Mouse (Mus musculus) liver, adult 2 months (tissue): ENCODE data around the gene Slc43a3. TPM values are rescaled to one million over a fixed set of nuclear protein-coding genes. Genes with fewer than 3 reads are reported as not detected.

Experiments used
- DNase-seq: peaks from one replicate; pipeline ENCODE4 v3.0.0-alpha.2; 2011; ENCODE audit warnings: low read depth, low spot score; ENCODE audit errors: extremely low read depth
- H3K27ac ChIP-seq: fragments of 200-500 bp; replicated peaks from 2 replicates; pipeline ENCODE4 v1.5.1; 2012; ENCODE audit warnings: low read depth, mild to moderate bottlenecking, control low read depth, inconsistent platforms, low read length; ENCODE audit not compliant: insufficient read depth
- H3K27me3 ChIP-seq: fragments of 200-500 bp; 2 replicates; pipeline ENCODE4 v1.6.1; 2012; ENCODE audit warnings: mild to moderate bottlenecking, moderate library complexity, low read length, inconsistent platforms; ENCODE audit not compliant: control insufficient read depth, insufficient read depth
- H3K36me3 ChIP-seq: fragments of 200-500 bp; 2 replicates; pipeline ENCODE4 v1.6.1; 2012; ENCODE audit warnings: low read length, inconsistent platforms; ENCODE audit not compliant: control insufficient read depth, insufficient read depth
- H3K4me1 ChIP-seq: fragments of 200-500 bp; 2 replicates; pipeline ENCODE4 v1.6.1; 2011; ENCODE audit warnings: low read length; ENCODE audit not compliant: control insufficient read depth, insufficient read depth
- H3K4me3 ChIP-seq: fragments of 200-500 bp; 2 replicates; pipeline ENCODE4 v1.5.1; 2011; ENCODE audit warnings: low read depth, mild to moderate bottlenecking, control low read depth, low read length, moderate library complexity; ENCODE audit not compliant: insufficient read depth
- H3K79me2 ChIP-seq: fragments of 200-500 bp; 2 replicates; pipeline ENCODE4 v1.6.1; 2012; ENCODE audit warnings: inconsistent platforms, mild to moderate bottlenecking, low read length, moderate library complexity; ENCODE audit not compliant: control insufficient read depth, insufficient read depth
- H3K9ac ChIP-seq: fragments of 200-500 bp; 2 replicates; pipeline ENCODE4 v1.6.1; 2012; ENCODE audit warnings: low read depth, mild to moderate bottlenecking, control low read depth, inconsistent platforms, low read length
- CTCF ChIP-seq: fragments of 200-500 bp; IDR thresholded peaks from 2 replicates; pipeline ENCODE4 v1.5.1; 2011; ENCODE audit warnings: low read depth, low read length, control low read depth
- POLR2A ChIP-seq: fragments of 200-500 bp; IDR thresholded peaks from 2 replicates; pipeline ENCODE4 v1.6.1; 2011; ENCODE audit warnings: low read length, control low read depth; ENCODE audit not compliant: insufficient read depth; ENCODE audit errors: extremely low read depth
- WGBS: fragments of 180-500 bp; shearing (Covaris S2); methylation state at CpG from one replicate; pipeline ENCODE4 v1.1.7; 2018; 5-methylcytosine and 5-hydroxymethylcytosine counted together
- polyA plus RNA-seq: library from polyadenylated mRNA; depleted of rRNA; stranded (reverse); fragments of >200 nt; gene quantifications from 2 replicates; pipeline ENCODE4 v1.2.3, GENCODE M21; 2012
- total RNA-seq: library from RNA; depleted of rRNA; stranded (reverse); fragments of >200 nt; gene quantifications from 2 replicates; pipeline ENCODE4 v1.2.3, GENCODE M21; 2014

Slc43a3 gene
- total and polyA plus RNA-seq, 2 experiments: 25.7 to 30.6 TPM

GRCm38 (mm10) chr2:84939306-84939705 is 2.9 kb downstream of the Slc43a3 start:
- H3K27ac ChIP-seq: no peak overlapping the region
- 84% methylated on average over 3 of the region's 3 CpGs for WGBS

GRCm38 (mm10) chr2:84939711-84940110 is 3.3 kb downstream of the Slc43a3 start:
- Histone ChIP-seq H3K9ac (no peak overlapping the region), H3K79me2 (no peaks in the 10 kb centered on the region; the same call in 1 of the 2 replicates), H3K36me3 (0 out of 2 replicates have a peak, but pooled peaks cover 1% of the 10 kb centered on the region), H3K27me3 (no peaks in the 10 kb centered on the region), H3K4me1 (no peaks in the 10 kb centered on the region), H3K4me3 (no peak overlapping the region), H3K27ac (no peak overlapping the region)
- 85% methylated on average over 6 of the region's 6 CpGs for WGBS
- TF ChIP-seq POLR2A (no peak), CTCF (no peak)
- DNase-seq: no peak

More at GRCm38 (mm10) chr2:84939306-84939705, 2.9 kb downstream of the Slc43a3 start:
- Histone ChIP-seq H3K4me3 (no peak overlapping the region), H3K4me1 (peaks cover 4% of the 10 kb centered on the region; the same call in 1 of the 2 replicates), H3K36me3 (no peaks in the 10 kb centered on the region), H3K27me3 (no peaks in the 10 kb centered on the region), H3K9ac (no peak overlapping the region), H3K79me2 (no peaks in the 10 kb centered on the region; the same call in 1 of the 2 replicates)
- DNase-seq: no peak
- no peak for TF ChIP-seq CTCF
- no peak for TF ChIP-seq POLR2A

GRCm38 (mm10) chr2:84941332-84941731 is 5.0 kb downstream of the Slc43a3 start:
- TF ChIP-seq POLR2A: no peak
- no peak for DNase-seq
- Histone ChIP-seq H3K79me2 (no peaks in the 10 kb centered on the region; the same call in 1 of the 2 replicates), H3K27me3 (no peaks in the 10 kb centered on the region), H3K4me1 (no peaks in the 10 kb centered on the region; the same call in 1 of the 2 replicates), H3K9ac (no peak overlapping the region), H3K36me3 (peaks cover 6% of the 10 kb centered on the region; the same call in 1 of the 2 replicates), H3K4me3 (no peak overlapping the region), H3K27ac (no peak overlapping the region)
- 54% methylated on average over 2 of the region's 2 CpGs for WGBS

- H3K79me2 ChIP-seq: no peaks in the 10 kb centered on the region; the same call in 1 of the 2 replicates
- H3K27ac ChIP-seq: no peak overlapping the region
- H3K9ac ChIP-seq: no peak overlapping the region
- no peaks in the 10 kb centered on the region for H3K27me3 ChIP-seq
- H3K4me3 ChIP-seq: no peak overlapping the region
- no peak for DNase-seq
- no peaks in the 10 kb centered on the region; the same call in 1 of the 2 replicates for H3K4me1 ChIP-seq
- H3K36me3 ChIP-seq: peaks cover 6% of the 10 kb centered on the region; the same call in 1 of the 2 replicates
- TF ChIP-seq POLR2A: no peak
- TF ChIP-seq CTCF: no peak
- 95% methylated on average over 4 of the region's 4 CpGs for WGBS
These were observed 5.4 kb downstream of the Slc43a3 start for GRCm38 (mm10) chr2:84941795-84942194.

GRCm38 (mm10) chr2:84947154-84947771 is 10.9 kb downstream of the Slc43a3 start:
- no peak overlapping the region for H3K4me3 ChIP-seq
- TF ChIP-seq POLR2A (no peak), CTCF (no peak)
- no peak for DNase-seq
- H3K79me2 ChIP-seq: no peaks in the 10 kb centered on the region
- H3K27ac ChIP-seq: no peak overlapping the region
- no peaks in the 10 kb centered on the region; the same call in 1 of the 2 replicates for H3K4me1 ChIP-seq
- peaks cover 24% of the 10 kb centered on the region for H3K36me3 ChIP-seq
- 83% methylated on average over 3 of the region's 3 CpGs for whole genome bisulfite sequencing
- no peaks in the 10 kb centered on the region for H3K27me3 ChIP-seq
- no peak overlapping the region for H3K9ac ChIP-seq

- TF ChIP-seq POLR2A (no peak), CTCF (no peak)
- H3K4me1 ChIP-seq: no peaks in the 10 kb centered on the region; the same call in 1 of the 2 replicates
- peaks cover 27% of the 10 kb centered on the region for H3K36me3 ChIP-seq
These were observed 11.9 kb downstream of the Slc43a3 start for GRCm38 (mm10) chr2:84948252-84948651.

More at GRCm38 (mm10) chr2:84948252-84948651, 11.9 kb downstream of the Slc43a3 start:
- no peak for DNase-seq
- H3K27ac ChIP-seq: no peak overlapping the region
- no peak overlapping the region for H3K9ac ChIP-seq
- 93% methylated on average over 7 of the region's 7 CpGs for WGBS
- no peaks in the 10 kb centered on the region for H3K79me2 ChIP-seq
- H3K27me3 ChIP-seq: no peaks in the 10 kb centered on the region
- no peak overlapping the region for H3K4me3 ChIP-seq
